Mouse (Mus musculus) mouse trophoblast stem cell (cell line): Measurements from ENCODE around the gene Ammecr1.

Experiments used
- in situ Hi-C, 2 experiments: fragments of 300-500 bp; cut with MseI, MboI; formaldehyde crosslinking; loops; 2 replicates in 1 of 2; 3 replicates in 1 of 2; pipeline ENCODE4 v1.15.1; 2025

The Ammecr1 gene

GRCm38 (mm10) chrX:142914208-142914607 is 52.3 kb downstream of the Ammecr1 start:
- in situ Hi-C loops = no loop called here

- in situ Hi-C loops = no loop called here
Observed at GRCm38 (mm10) chrX:142903854-142904253, 62.7 kb downstream of the Ammecr1 start.

GRCm38 (mm10) chrX:142902599-142902998 is 63.9 kb downstream of the Ammecr1 start:
- in situ Hi-C loops = no loop called here

- in situ Hi-C loops = no loop called here
Observed at GRCm38 (mm10) chrX:142901915-142902314, 64.6 kb downstream of the Ammecr1 start.

- in situ Hi-C loops = no loop called here
Observed at GRCm38 (mm10) chrX:142898295-142898887, 68.1 kb downstream of the Ammecr1 start.

GRCm38 (mm10) chrX:142897477-142898000 is 69.0 kb downstream of the Ammecr1 start:
- in situ Hi-C loops = no loop called here

- in situ Hi-C loops = no loop called here
Observed at GRCm38 (mm10) chrX:142895316-142895715, 71.2 kb downstream of the Ammecr1 start.

- in situ Hi-C loops = no loop called here
Observed at GRCm38 (mm10) chrX:142885962-142886361, 80.6 kb downstream of the Ammecr1 start.

- in situ Hi-C loops = no loop called here
Observed at GRCm38 (mm10) chrX:142883593-142883992, 82.9 kb downstream of the Ammecr1 start.

- in situ Hi-C loops = no loop called here
Observed at GRCm38 (mm10) chrX:142882255-142882654, 84.3 kb downstream of the Ammecr1 start.

- in situ Hi-C loops = no loop called here
Observed at GRCm38 (mm10) chrX:142869844-142870243, 96.7 kb downstream of the Ammecr1 start.

- in situ Hi-C loops = loop anchor here in 1 of 2 experiments (25.0 kb wide), 1 partner anchor 589 kb away; no protein-coding TSS in a partner anchor
Observed at GRCm38 (mm10) chrX:142848032-142848431, 118.5 kb downstream of the Ammecr1 start.

- in situ Hi-C loops = loop anchor here in 1 of 2 experiments (25.0 kb wide), 1 partner anchor 591 kb away; no protein-coding TSS in a partner anchor
Observed at GRCm38 (mm10) chrX:142846266-142846665, 120.3 kb downstream of the Ammecr1 start.

GRCm38 (mm10) chrX:142841916-142842315 is 124.6 kb downstream of the Ammecr1 start:
- in situ Hi-C loops = loop anchor here in 1 of 2 experiments (25.0 kb wide), 1 partner anchor 595 kb away; no protein-coding TSS in a partner anchor

GRCm38 (mm10) chrX:142839411-142839810 is 127.1 kb downstream of the Ammecr1 start:
- in situ Hi-C loops = loop anchor here in 1 of 2 experiments (25.0 kb wide), 1 partner anchor 598 kb away; no protein-coding TSS in a partner anchor

- in situ Hi-C loops = loop anchor here in 1 of 2 experiments (25.0 kb wide), 1 partner anchor 598 kb away; no protein-coding TSS in a partner anchor
Observed at GRCm38 (mm10) chrX:142838841-142839240, 127.7 kb downstream of the Ammecr1 start.

- in situ Hi-C loops = loop anchor here in 1 of 2 experiments (25.0 kb wide), 1 partner anchor 600 kb away; no protein-coding TSS in a partner anchor
Observed at GRCm38 (mm10) chrX:142837316-142837715, 129.2 kb downstream of the Ammecr1 start.

GRCm38 (mm10) chrX:142836399-142836798 is 130.1 kb downstream of the Ammecr1 start:
- in situ Hi-C loops = loop anchor here in 1 of 2 experiments (25.0 kb wide), 1 partner anchor 601 kb away; no protein-coding TSS in a partner anchor

GRCm38 (mm10) chrX:142834807-142835206 is 131.7 kb downstream of the Ammecr1 start:
- in situ Hi-C loops = loop anchor here in 1 of 2 experiments (25.0 kb wide), 1 partner anchor 602 kb away; no protein-coding TSS in a partner anchor

GRCm38 (mm10) chrX:142833164-142833796 is 133.2 kb downstream of the Ammecr1 start:
- in situ Hi-C loops = loop anchor here in 1 of 2 experiments (25.0 kb wide), 1 partner anchor 604 kb away; no protein-coding TSS in a partner anchor

- in situ Hi-C loops = loop anchor here in 1 of 2 experiments (25.0 kb wide), 1 partner anchor 605 kb away; no protein-coding TSS in a partner anchor
Observed at GRCm38 (mm10) chrX:142832221-142832620, 134.3 kb downstream of the Ammecr1 start.

GRCm38 (mm10) chrX:142830572-142830971 is 136.0 kb downstream of the Ammecr1 start:
- in situ Hi-C loops = loop anchor here in 1 of 2 experiments (25.0 kb wide), 1 partner anchor 607 kb away; no protein-coding TSS in a partner anchor
